Mouse (Mus musculus) cerebellum, adult 2 months (tissue): Measurements from ENCODE around the gene Itm2a. TPM values are rescaled to one million over a fixed set of nuclear protein-coding genes. Genes with fewer than 3 reads are reported as not detected.

Experiments used
- DNase-seq, 2 experiments: peaks; one replicate each; pipeline ENCODE4 v3.0.0; 2021
- H3K27ac ChIP-seq: fragments of 200-500 bp; 2 replicates; pipeline ENCODE4 v1.5.1; 2012; ENCODE audit warnings: low read length, control low read depth, inconsistent platforms; ENCODE audit not compliant: insufficient read depth
- H3K27me3 ChIP-seq: fragments of 200-500 bp; 2 replicates; pipeline ENCODE4 v1.6.1; 2012; ENCODE audit warnings: inconsistent platforms, mild to moderate bottlenecking, low read length, moderate library complexity; ENCODE audit not compliant: control insufficient read depth, insufficient read depth
- H3K4me1 ChIP-seq: fragments of 200-500 bp; 2 replicates; pipeline ENCODE4 v1.6.1; 2011; ENCODE audit warnings: low read length; ENCODE audit not compliant: control insufficient read depth, insufficient read depth
- H3K4me3 ChIP-seq: fragments of 200-500 bp; replicated peaks from 2 replicates; pipeline ENCODE3; 2011; ENCODE audit warnings: mild to moderate bottlenecking, low read depth, low read length, control low read depth; ENCODE audit not compliant: insufficient read depth
- CTCF ChIP-seq: fragments of 200-500 bp; IDR thresholded peaks from 2 replicates; pipeline ENCODE4 v1.5.1; 2011; ENCODE audit warnings: low read depth, mild to moderate bottlenecking, control low read depth, low read length, moderate library complexity, borderline replicate concordance; ENCODE audit not compliant: insufficient read depth
- POLR2A ChIP-seq: fragments of 200-500 bp; IDR thresholded peaks from 2 replicates; pipeline ENCODE4 v1.6.1; 2011; ENCODE audit warnings: low read length, control low read depth, borderline replicate concordance; ENCODE audit not compliant: insufficient read depth
- WGBS: fragments of 180-500 bp; shearing (Covaris S2); methylation state at CpG from one replicate; pipeline ENCODE4 v1.1.7; 2018; 5-methylcytosine and 5-hydroxymethylcytosine counted together
- polyA plus RNA-seq: library from polyadenylated mRNA; depleted of rRNA; stranded (reverse); fragments of >200 nt; gene quantifications from 2 replicates; pipeline ENCODE4 v1.2.3, GENCODE M21; 2012; rRNA removed

Gene Itm2a
- polyA plus RNA-seq, 1 experiment = 88.7 TPM

DNA sequence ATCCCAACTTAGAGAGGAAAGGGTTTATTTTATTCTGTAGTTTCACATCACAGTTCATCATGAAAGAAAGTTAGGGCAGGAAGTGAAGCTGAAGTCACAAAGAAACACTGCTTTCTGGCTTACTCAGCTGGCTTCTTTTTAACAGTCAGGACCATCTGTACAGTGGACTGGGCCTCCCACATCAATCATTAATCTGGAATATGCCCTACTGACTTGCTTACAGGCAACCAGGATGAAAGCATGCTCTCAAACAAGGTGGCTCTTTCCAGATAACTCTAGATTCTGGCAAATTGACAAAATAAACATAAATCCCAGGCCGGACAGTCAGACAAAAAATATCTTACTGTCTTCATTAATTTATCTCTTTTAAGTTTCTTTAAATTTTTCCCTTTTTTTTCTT, 27.8 kb downstream of the Itm2a start:
- DNase-seq = no peak
- H3K27ac ChIP-seq = no peak overlapping the region
- no peaks in the 10 kb centered on the region for H3K27me3 ChIP-seq
- no peak overlapping the region for H3K4me3 ChIP-seq
- H3K4me1 ChIP-seq = no peaks in the 10 kb centered on the region
- 64% methylated on average over 1 of the region's 1 CpGs for WGBS
- TF ChIP-seq POLR2A = no peak
- TF ChIP-seq CTCF = no peak

Other genes with a start within 250 kb of the Itm2a start
- 0.02 TPM in 1 of 2 replicates, not detected in the other for gene Gpr174, start 147.5 kb downstream of the Itm2a start, polyA plus RNA-seq